Mouse (Mus musculus): ENCODE results near the gene Pcnt. TPM values are rescaled to one million over a fixed set of nuclear protein-coding genes. Genes with fewer than 3 reads are reported as not detected.

Pcnt gene
- 18.3 and 21.1 TPM in 2 replicates for polyA plus RNA-seq (2015; fragmentation: Nextera tagmentation; extraction: Ambion mirVana)

DNA sequence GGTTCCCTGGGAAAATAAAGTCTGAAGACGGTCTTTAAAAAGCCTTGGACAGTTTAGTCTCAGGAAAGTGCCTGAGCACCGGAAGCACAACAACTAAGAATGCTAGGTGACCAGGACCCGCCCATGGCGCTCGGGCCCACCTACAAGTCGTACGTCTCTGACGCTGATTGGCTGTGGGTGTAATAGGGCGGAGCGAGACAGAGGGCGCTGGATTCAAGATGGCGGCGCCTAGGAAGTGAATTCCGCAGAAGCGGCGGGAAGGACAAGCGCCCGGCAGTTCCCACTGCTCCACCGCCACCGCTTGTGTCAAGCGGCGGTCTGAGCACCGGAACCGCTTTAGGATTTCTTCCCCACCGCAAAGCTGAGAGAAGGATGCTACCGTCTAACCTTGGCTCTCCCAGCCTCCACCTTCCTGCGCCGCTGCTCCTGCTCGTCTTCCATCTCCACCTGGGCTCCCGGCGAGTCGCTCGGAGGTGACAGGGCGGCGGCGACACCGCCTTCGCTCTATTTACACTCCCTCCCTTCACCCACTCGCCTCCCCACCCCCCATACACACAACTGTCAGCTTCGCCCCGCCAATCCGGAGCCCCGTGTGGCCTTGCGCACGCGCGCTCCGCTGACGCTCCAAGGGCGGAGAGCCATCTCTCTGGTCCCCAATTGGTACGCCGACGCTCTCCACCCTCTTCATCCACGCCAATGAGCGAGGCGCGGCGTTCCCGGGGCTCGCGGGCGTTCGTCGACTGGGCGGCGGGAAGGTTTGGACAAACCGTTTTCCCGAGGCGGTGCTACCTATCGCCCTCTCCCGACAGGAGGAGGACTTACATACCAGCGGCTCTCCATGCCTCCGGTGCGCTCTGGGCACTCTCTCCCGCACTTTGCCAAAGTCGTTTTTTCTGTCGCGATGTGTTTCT lies at the start of gene Pcnt:
Gene Pcnt (minus strand): TSS at position 609 of the 911 bp plus-strand sequence.
- Histone ChIP-seq H3K27ac (ENCODE audit: low read length) (peak within 1 kb of the TSS; percentile 99), H3K9ac (ENCODE audit: low read length) (peak within 1 kb of the TSS; percentile 87), H3K4me1 (replicated peaks; ENCODE audit: control insufficient read depth, insufficient read depth, low read length) (peaks cover 16% of the 10 kb centered on the region), H3K27me3 (ENCODE audit: control insufficient read depth, insufficient read depth, low read depth, low read length) (no peaks in the 10 kb centered on the region), H3K4me3 (ENCODE audit: low read length) (peak within 1 kb of the TSS; percentile 80), H3K36me3 (ENCODE audit: control insufficient read depth, insufficient read depth, low read length) (peaks cover 8% of the 10 kb centered on the region), H3K9me3 (ENCODE audit: control insufficient read depth, low read length) (no peaks in the 10 kb centered on the region), H3K4me2 (ENCODE audit: low read depth, low read length) (peak within 1 kb of the TSS; percentile 85)
- under 1% methylated on average over 77 of the region's 78 CpGs for WGBS
- peak; percentile 98 for ATAC-seq (ENCODE audit: low read depth)

DNA sequence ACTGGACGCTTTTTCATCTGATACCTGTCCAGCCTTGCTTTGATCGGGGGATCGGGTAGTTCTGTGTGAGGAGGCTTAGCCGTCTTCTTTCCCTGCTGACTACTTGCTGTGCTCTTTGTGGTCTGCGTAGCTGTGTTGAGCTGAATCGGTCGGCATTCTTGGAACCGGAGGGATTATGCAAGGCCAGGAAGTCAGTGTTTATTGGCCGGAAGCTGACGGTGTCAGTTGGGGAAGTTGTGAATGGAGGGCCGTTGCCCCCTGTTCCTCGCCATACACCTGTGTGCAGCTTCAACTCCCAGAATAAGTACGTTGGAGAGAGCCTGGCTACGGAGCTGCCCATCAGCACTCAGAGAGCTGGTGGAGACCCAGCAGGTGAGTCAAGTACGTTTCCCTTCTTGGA lies 46.6 kb upstream of the Pcnt start:
- no peak overlapping the region for H3K9ac ChIP-seq (ENCODE audit: low read length)
- H3K36me3 ChIP-seq (ENCODE audit: control insufficient read depth, insufficient read depth, low read length) = peaks cover 47% of the 10 kb centered on the region
- H3K4me3 ChIP-seq (ENCODE audit: low read length) = no peak overlapping the region
- ATAC-seq (ENCODE audit: low read depth) = no peak
- no peak overlapping the region for H3K27ac ChIP-seq (ENCODE audit: low read length)
- WGBS = 74% methylated on average over 15 of the region's 15 CpGs
- no peak overlapping the region for H3K4me2 ChIP-seq (ENCODE audit: low read depth, low read length)
- no peaks in the 10 kb centered on the region for H3K27me3 ChIP-seq (ENCODE audit: control insufficient read depth, insufficient read depth, low read depth, low read length)
- no peaks in the 10 kb centered on the region for H3K4me1 ChIP-seq (replicated peaks; ENCODE audit: control insufficient read depth, insufficient read depth, low read length)
- no peaks in the 10 kb centered on the region for H3K9me3 ChIP-seq (ENCODE audit: control insufficient read depth, low read length)

DNA sequence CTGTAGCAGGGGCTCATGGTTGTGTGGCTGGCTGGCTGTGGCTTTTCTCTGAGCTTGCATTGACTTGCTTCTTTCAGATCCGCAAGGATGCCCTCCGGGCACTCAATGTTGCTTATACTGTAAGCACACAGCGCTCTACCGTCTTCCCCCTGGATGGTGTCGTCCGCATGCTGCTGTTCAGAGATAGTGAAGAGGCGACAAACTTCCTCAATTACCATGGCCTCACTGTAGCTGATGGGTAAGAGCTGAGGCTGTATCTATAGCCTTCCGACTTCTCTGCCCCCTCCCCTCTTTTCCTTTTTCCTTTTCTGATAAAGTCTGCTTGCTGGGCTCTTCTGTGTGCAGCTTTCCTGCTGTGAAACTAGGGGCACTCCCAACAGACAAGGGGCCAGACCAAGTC lies 45.7 kb upstream of the Pcnt start:
- H3K27me3 ChIP-seq (ENCODE audit: control insufficient read depth, insufficient read depth, low read depth, low read length) = no peaks in the 10 kb centered on the region
- H3K4me3 ChIP-seq (ENCODE audit: low read length) = no peak overlapping the region

DNA sequence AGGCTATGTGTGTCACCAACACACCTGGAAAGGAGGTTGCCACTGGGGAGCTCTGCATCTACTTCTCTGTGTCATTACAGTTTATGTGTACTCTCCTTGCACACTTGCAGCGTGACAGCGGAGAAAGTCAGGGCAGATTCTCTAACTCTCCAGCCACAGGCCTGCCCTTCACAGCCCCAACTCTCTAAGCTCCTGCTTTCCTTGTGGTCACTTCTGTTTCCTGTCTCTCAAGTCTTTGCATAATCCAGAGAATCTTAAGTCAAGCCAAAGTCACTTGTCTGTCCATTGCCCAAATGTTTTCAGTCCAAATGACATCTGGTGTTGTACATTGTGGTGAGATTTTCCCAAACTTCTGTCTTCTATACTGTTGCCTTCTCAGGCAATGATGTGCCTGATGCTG lies 43.7 kb upstream of the Pcnt start:
- no peak overlapping the region for H3K4me3 ChIP-seq (ENCODE audit: low read length)
- no peak for ATAC-seq (ENCODE audit: low read depth)

More for the DNA sequence above, 45.7 kb upstream of the Pcnt start:
- 88% methylated on average over 8 of the region's 8 CpGs for WGBS
- peaks cover 52% of the 10 kb centered on the region for H3K36me3 ChIP-seq (ENCODE audit: control insufficient read depth, insufficient read depth, low read length)
- no peak for ATAC-seq (ENCODE audit: low read depth)
- H3K9ac ChIP-seq (ENCODE audit: low read length) = no peak overlapping the region
- no peak overlapping the region for H3K4me2 ChIP-seq (ENCODE audit: low read depth, low read length)
- no peak overlapping the region for H3K27ac ChIP-seq (ENCODE audit: low read length)
- H3K9me3 ChIP-seq (ENCODE audit: control insufficient read depth, low read length) = no peaks in the 10 kb centered on the region
- H3K4me1 ChIP-seq (replicated peaks; ENCODE audit: control insufficient read depth, insufficient read depth, low read length) = no peaks in the 10 kb centered on the region

DNA sequence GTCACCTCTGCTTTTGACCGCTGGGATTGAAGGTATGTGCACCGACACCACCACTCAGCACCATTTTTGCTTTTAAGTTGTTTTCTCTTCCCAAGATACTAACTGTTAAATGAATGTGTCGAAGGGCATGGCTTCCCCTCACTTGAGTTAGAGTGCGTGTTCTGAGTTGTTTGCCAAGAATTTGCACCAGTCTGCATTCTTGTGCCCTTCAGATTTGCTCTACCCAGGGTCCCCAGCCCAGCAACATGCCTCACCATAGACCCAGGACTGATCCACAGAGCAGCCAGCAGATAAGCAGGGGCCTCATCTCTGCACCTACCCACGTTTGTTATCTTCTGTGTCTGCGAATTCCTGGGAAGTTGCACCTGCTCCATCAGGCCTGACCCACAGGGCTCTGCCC lies 38.9 kb upstream of the Pcnt start:
- Histone ChIP-seq H3K27me3 (ENCODE audit: control insufficient read depth, insufficient read depth, low read depth, low read length) (no peaks in the 10 kb centered on the region), H3K4me1 (replicated peaks; ENCODE audit: control insufficient read depth, insufficient read depth, low read length) (no peaks in the 10 kb centered on the region), H3K36me3 (ENCODE audit: control insufficient read depth, insufficient read depth, low read length) (peaks cover 60% of the 10 kb centered on the region), H3K9ac (ENCODE audit: low read length) (no peak overlapping the region), H3K9me3 (ENCODE audit: control insufficient read depth, low read length) (no peaks in the 10 kb centered on the region), H3K4me3 (ENCODE audit: low read length) (no peak overlapping the region), H3K27ac (ENCODE audit: low read length) (no peak overlapping the region), H3K4me2 (ENCODE audit: low read depth, low read length) (no peak overlapping the region)
- 79% methylated on average over 6 of the region's 6 CpGs for WGBS
- ATAC-seq (ENCODE audit: low read depth) = no peak

More for the DNA sequence above, 43.7 kb upstream of the Pcnt start:
- no peaks in the 10 kb centered on the region for H3K4me1 ChIP-seq (replicated peaks; ENCODE audit: control insufficient read depth, insufficient read depth, low read length)
- no peak overlapping the region for H3K27ac ChIP-seq (ENCODE audit: low read length)
- H3K36me3 ChIP-seq (ENCODE audit: control insufficient read depth, insufficient read depth, low read length) = peaks cover 57% of the 10 kb centered on the region
- H3K9ac ChIP-seq (ENCODE audit: low read length) = no peak overlapping the region
- no peaks in the 10 kb centered on the region for H3K27me3 ChIP-seq (ENCODE audit: control insufficient read depth, insufficient read depth, low read depth, low read length)
- no peak overlapping the region for H3K4me2 ChIP-seq (ENCODE audit: low read depth, low read length)
- 92% methylated on average over 2 of the region's 2 CpGs for WGBS
- H3K9me3 ChIP-seq (ENCODE audit: control insufficient read depth, low read length) = no peaks in the 10 kb centered on the region

DNA sequence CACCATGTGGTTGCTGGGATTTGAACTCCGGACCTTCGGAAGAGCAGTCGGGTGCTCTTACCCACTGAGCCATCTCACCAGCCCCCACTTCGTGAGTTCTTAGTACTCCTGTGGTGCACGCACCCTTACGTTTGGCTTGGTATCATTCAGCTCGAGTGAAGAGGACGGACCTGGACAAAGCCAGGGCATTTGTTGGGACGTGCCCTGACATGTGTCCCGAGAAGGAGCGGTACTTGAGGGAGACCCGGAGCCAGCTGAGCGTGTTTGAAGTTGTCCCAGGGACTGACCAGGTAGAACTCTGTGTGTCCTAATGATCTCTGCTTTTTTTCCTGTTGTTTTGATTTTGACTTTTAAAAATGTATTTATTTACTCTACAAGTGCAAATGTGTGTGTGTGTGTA lies 38.3 kb upstream of the Pcnt start:
- Histone ChIP-seq H3K4me3 (ENCODE audit: low read length) (no peak overlapping the region), H3K9ac (ENCODE audit: low read length) (no peak overlapping the region), H3K4me2 (ENCODE audit: low read depth, low read length) (no peak overlapping the region), H3K27ac (ENCODE audit: low read length) (no peak overlapping the region), H3K9me3 (ENCODE audit: control insufficient read depth, low read length) (no peaks in the 10 kb centered on the region), H3K4me1 (replicated peaks; ENCODE audit: control insufficient read depth, insufficient read depth, low read length) (no peaks in the 10 kb centered on the region), H3K36me3 (ENCODE audit: control insufficient read depth, insufficient read depth, low read length) (peaks cover 60% of the 10 kb centered on the region), H3K27me3 (ENCODE audit: control insufficient read depth, insufficient read depth, low read depth, low read length) (no peaks in the 10 kb centered on the region)
- WGBS = 86% methylated on average over 11 of the region's 13 CpGs
- ATAC-seq (ENCODE audit: low read depth) = no peak

DNA sequence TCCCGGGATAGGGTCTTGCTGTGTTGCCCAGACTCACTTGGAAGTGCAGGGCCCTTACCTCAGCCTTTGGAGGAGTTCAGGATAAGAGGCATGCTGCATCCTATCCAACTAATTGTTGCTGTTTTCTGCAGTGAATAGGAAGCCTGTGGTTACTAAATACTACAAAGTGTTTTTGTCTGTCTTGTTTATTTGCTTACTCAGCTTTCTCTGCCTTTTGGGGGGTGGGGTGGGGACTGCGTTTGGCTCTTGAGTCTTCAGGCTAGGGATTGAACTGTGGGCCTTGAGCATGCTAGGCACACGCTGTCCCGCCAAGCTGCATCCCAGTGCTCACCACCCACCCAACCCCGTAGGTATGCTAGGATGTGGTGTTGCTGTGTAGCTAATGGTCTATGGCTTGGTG lies 31.2 kb upstream of the Pcnt start:
- no peak overlapping the region for H3K4me3 ChIP-seq (ENCODE audit: low read length)
- H3K27ac ChIP-seq (ENCODE audit: low read length) = no peak overlapping the region
- no peak overlapping the region for H3K4me2 ChIP-seq (ENCODE audit: low read depth, low read length)
- H3K36me3 ChIP-seq (ENCODE audit: control insufficient read depth, insufficient read depth, low read length) = peaks cover 39% of the 10 kb centered on the region
- H3K4me1 ChIP-seq (replicated peaks; ENCODE audit: control insufficient read depth, insufficient read depth, low read length) = 0 out of 2 replicates have a peak, but pooled peaks cover 4% of the 10 kb centered on the region
- 88% methylated on average over 5 of the region's 5 CpGs for WGBS
- H3K9me3 ChIP-seq (ENCODE audit: control insufficient read depth, low read length) = no peaks in the 10 kb centered on the region
- H3K27me3 ChIP-seq (ENCODE audit: control insufficient read depth, insufficient read depth, low read depth, low read length) = no peaks in the 10 kb centered on the region
- ATAC-seq (ENCODE audit: low read depth) = no peak
- H3K9ac ChIP-seq (ENCODE audit: low read length) = no peak overlapping the region

DNA sequence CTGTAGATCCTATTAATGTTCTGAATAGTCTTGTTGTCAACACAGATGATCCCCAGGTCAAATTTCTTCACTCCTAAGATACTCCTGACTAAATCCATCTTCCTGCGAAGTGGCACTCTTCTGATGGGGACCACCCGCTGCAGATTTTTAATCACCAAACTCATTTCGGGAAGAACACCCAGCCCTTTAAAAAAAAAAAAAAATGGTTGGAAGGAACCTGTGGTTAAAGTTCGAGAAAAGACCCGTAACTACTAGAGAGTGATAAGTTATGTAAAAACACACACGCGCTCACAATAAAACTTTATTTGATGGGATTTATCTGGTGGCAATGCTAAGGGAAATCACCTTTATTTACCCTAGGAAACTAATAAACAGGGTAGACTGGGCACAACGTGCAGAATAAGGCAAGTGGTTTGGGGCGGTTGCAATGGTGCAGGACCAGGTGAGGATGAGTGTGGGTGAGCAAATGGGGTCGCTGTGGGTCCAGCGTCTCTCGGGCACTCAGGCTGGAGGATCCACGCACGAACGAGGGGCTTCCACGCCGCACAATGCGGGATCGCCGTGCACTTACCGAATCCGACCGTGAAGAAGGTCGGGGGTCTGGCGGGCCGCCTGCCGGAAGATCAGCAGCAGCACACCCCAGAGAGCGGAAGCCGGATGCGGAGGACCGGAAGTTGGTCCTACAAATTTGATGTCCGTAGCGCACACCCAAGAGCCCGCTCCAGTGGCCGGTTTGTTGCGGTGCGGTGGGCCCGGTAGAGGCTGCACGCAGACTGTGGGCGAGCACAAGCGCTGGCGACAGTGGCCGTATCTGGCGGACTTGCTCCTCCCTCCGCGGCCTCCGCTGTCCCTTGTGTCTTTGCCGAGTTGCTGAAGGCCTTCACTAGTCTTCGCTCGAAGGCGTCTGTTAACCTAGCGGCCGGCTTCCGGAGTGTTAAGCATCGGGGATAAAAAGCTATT lies 25.9 kb upstream of the Pcnt start, which contains the start of the genes Mcm3ap and Ybey:
Gene Mcm3ap (plus strand): TSS at position 725 of the 960 bp plus-strand sequence.
Gene Ybey (minus strand): TSS at position 912 of the 960 bp plus-strand sequence.
- Histone ChIP-seq H3K4me3 (ENCODE audit: low read length) (peak within 1 kb of the TSS; percentile 74), H3K36me3 (ENCODE audit: control insufficient read depth, insufficient read depth, low read length) (peaks cover 11% of the 10 kb centered on the region), H3K9me3 (ENCODE audit: control insufficient read depth, low read length) (no peaks in the 10 kb centered on the region), H3K4me1 (replicated peaks; ENCODE audit: control insufficient read depth, insufficient read depth, low read length) (0 out of 2 replicates have a peak, but pooled peaks cover 6% of the 10 kb centered on the region), H3K27me3 (ENCODE audit: control insufficient read depth, insufficient read depth, low read depth, low read length) (no peaks in the 10 kb centered on the region), H3K9ac (ENCODE audit: low read length) (peak within 1 kb of the TSS; percentile 95), H3K27ac (ENCODE audit: low read length) (peak within 1 kb of the TSS; percentile 86), H3K4me2 (ENCODE audit: low read depth, low read length) (peak within 1 kb of the TSS; percentile 75)
- WGBS = 1% methylated on average over 55 of the region's 55 CpGs
- peak; percentile 96 for ATAC-seq (ENCODE audit: low read depth)

Data from lung, embryonic 16.5 days (tissue).